Mouse (Mus musculus): ENCODE results near the gene Taf6l. TPM values are rescaled to one million over a fixed set of nuclear protein-coding genes. Genes with fewer than 3 reads are reported as not detected.

The Taf6l gene
- polyA plus RNA-seq, 1 experiment from 2014 or later: 16.9 TPM

Small RNA genes within 50 kb of the gene (microRNA-seq; reads per million reads assigned to microRNA genes)
- not detected for gene Mir6992

Other genes starting within 250 kb of the Taf6l start
- gene Slc22a8, start 195.2 kb downstream of the Taf6l start, polyA plus RNA-seq (2021; fragmentation: Nextera tagmentation): 8.6 and 10.4 TPM in 2 replicates
- gene Slc22a6, start 168.4 kb downstream of the Taf6l start, polyA plus RNA-seq (2021; fragmentation: Nextera tagmentation): 0.43 and 1.1 TPM in 2 replicates
- 58.8 and 86.9 TPM in 2 replicates for gene Chrm1, start 122.6 kb downstream of the Taf6l start, polyA plus RNA-seq (2021; fragmentation: Nextera tagmentation)
- gene Slc3a2, start 63.0 kb downstream of the Taf6l start, polyA plus RNA-seq (2021; fragmentation: Nextera tagmentation): 194 and 203 TPM in 2 replicates
- 60.1 and 61.7 TPM in 2 replicates for gene Wdr74, start 50.6 kb downstream of the Taf6l start, polyA plus RNA-seq (2021; fragmentation: Nextera tagmentation)
- gene 1700092M07Rik, start 45.7 kb downstream of the Taf6l start, polyA plus RNA-seq (2021; fragmentation: Nextera tagmentation): 0.38 TPM in 1 of 2 replicates, not detected in the other
- gene Stx5a, start 45.0 kb downstream of the Taf6l start, polyA plus RNA-seq (2021; fragmentation: Nextera tagmentation): 27.4 and 27.8 TPM in 2 replicates
- 29.6 and 30.3 TPM in 2 replicates for gene Nxf1, start 29.3 kb downstream of the Taf6l start, polyA plus RNA-seq (2021; fragmentation: Nextera tagmentation)
- gene Tmem223, start 15.4 kb downstream of the Taf6l start, polyA plus RNA-seq (2021; fragmentation: Nextera tagmentation): 260 and 276 TPM in 2 replicates
- gene Tmem179b, start 11.9 kb downstream of the Taf6l start, polyA plus RNA-seq (2021; fragmentation: Nextera tagmentation): 34.5 and 40.0 TPM in 2 replicates
- 237 and 259 TPM in 2 replicates for gene Polr2g, start 12.2 kb upstream of the Taf6l start, polyA plus RNA-seq (2021; fragmentation: Nextera tagmentation)
- gene Zbtb3, start 16.1 kb upstream of the Taf6l start, polyA plus RNA-seq (2021; fragmentation: Nextera tagmentation): 1.8 and 2.2 TPM in 2 replicates
- 16.3 and 23.9 TPM in 2 replicates for gene Ttc9c, start 32.9 kb upstream of the Taf6l start, polyA plus RNA-seq (2021; fragmentation: Nextera tagmentation)
- 6.1 and 6.8 TPM in 2 replicates for gene Hnrnpul2, start 33.6 kb upstream of the Taf6l start, polyA plus RNA-seq (2021; fragmentation: Nextera tagmentation)
- not detected in 2 replicates for gene AC129217.1, start 43.4 kb upstream of the Taf6l start, polyA plus RNA-seq (2021; fragmentation: Nextera tagmentation)
- gene Bscl2, start 51.0 kb upstream of the Taf6l start, polyA plus RNA-seq (2021; fragmentation: Nextera tagmentation): 90.2 and 97.4 TPM in 2 replicates
- 238 and 326 TPM in 2 replicates for gene Gng3, start 52.8 kb upstream of the Taf6l start, polyA plus RNA-seq (2021; fragmentation: Nextera tagmentation)
- 0.16 and 0.25 TPM in 2 replicates for gene Lrrn4cl, start 64.4 kb upstream of the Taf6l start, polyA plus RNA-seq (2021; fragmentation: Nextera tagmentation)
- gene Ubxn1, start 85.1 kb upstream of the Taf6l start, polyA plus RNA-seq (2021; fragmentation: Nextera tagmentation): 153 and 176 TPM in 2 replicates
- gene Uqcc3, start 94.5 kb upstream of the Taf6l start, polyA plus RNA-seq (2021; fragmentation: Nextera tagmentation): 71.6 and 77.0 TPM in 2 replicates
- 3.7 and 5.7 TPM in 2 replicates for gene Lbhd1, start 97.3 kb upstream of the Taf6l start, polyA plus RNA-seq (2021; fragmentation: Nextera tagmentation)
- not detected in 2 replicates for gene Gm49403, start 97.5 kb upstream of the Taf6l start, polyA plus RNA-seq (2021; fragmentation: Nextera tagmentation)
- gene 1810009A15Rik, start 102.4 kb upstream of the Taf6l start, polyA plus RNA-seq (2021; fragmentation: Nextera tagmentation): 77.9 and 90.8 TPM in 2 replicates
- 4.9 and 10.5 TPM in 2 replicates for gene Gm49416, start 102.5 kb upstream of the Taf6l start, polyA plus RNA-seq (2021; fragmentation: Nextera tagmentation)
- gene Ints5, start 106.6 kb upstream of the Taf6l start, polyA plus RNA-seq (2021; fragmentation: Nextera tagmentation): 6.6 and 8.1 TPM in 2 replicates
- 20.4 and 22.5 TPM in 2 replicates for gene Ganab, start 111.7 kb upstream of the Taf6l start, polyA plus RNA-seq (2021; fragmentation: Nextera tagmentation)
- gene B3gat3, start 134.0 kb upstream of the Taf6l start, polyA plus RNA-seq (2021; fragmentation: Nextera tagmentation): 45.2 and 47.5 TPM in 2 replicates
- gene Rom1, start 142.9 kb upstream of the Taf6l start, polyA plus RNA-seq (2021; fragmentation: Nextera tagmentation): 5.4 and 6.3 TPM in 2 replicates
- gene Eml3, start 143.1 kb upstream of the Taf6l start, polyA plus RNA-seq (2021; fragmentation: Nextera tagmentation): 3.5 and 4.0 TPM in 2 replicates
- gene Mta2, start 155.5 kb upstream of the Taf6l start, polyA plus RNA-seq (2021; fragmentation: Nextera tagmentation): 22.3 and 23.3 TPM in 2 replicates
- gene Tut1, start 167.4 kb upstream of the Taf6l start, polyA plus RNA-seq (2021; fragmentation: Nextera tagmentation): 10.4 and 11.1 TPM in 2 replicates
- 400 and 450 TPM in 2 replicates for gene Eef1g, start 180.6 kb upstream of the Taf6l start, polyA plus RNA-seq (2021; fragmentation: Nextera tagmentation)
- gene Ahnak, start 202.9 kb upstream of the Taf6l start, polyA plus RNA-seq (2021; fragmentation: Nextera tagmentation): 5.6 and 7.2 TPM in 2 replicates

Data from layer of hippocampus, adult 6 months (tissue).